Mouse (Mus musculus) c-Kit-positive CD71-positive TER-119-negative erythroid progenitor cells, embryonic 14.5 days (primary cell): ENCODE results near the gene Filip1l.
"Not testable (repeated sequence)": the region's sequence is repeated elsewhere in the genome, so short reads cannot be mapped to it uniquely, and the experiment has no call there.

ENCODE experiments used
- DNase-seq: peaks from one replicate; pipeline ENCODE4 v3.0.0-alpha.2; 2013; ENCODE audit warnings: low read depth

Filip1l gene

DNA sequence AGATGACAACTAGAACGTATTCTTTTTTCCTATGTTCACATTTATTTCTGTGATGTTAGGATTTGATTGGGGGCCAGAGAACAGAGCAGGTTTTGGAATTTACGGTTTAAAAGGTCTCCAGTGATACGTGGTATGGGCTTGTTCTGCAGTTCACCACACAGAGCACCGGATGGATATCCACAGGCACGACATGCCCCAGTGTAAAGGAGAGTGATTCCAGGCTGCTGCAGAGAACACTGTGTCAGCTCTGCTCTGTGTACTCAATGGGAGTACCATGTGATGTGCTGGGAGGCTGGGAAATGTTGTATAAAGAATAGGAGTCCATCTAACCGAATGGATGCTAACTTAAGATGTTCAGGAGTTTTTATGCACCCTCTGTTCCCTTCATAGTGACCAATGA is 1.0 kb downstream of the Filip1l start:
- no peak for DNase-seq

DNA sequence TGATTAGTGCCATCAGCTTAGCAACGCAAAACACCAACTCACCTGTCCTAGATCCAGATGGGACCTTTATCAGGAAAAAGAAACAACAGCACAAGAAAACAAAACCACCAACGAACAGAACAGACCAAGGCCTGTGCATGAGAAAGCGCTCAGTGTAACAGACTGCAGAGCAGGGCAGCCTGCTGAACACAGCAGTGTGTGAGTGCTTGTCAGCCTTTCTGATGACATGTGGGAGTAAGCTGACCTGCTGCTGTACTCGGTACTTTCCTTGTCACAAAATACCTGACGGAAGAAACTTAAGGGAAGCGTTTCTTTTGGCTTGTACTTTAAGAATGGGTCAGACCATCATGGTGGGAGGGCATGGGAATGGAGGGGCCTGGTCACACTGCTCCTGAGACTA is 3.6 kb downstream of the Filip1l start:
- no peak for DNase-seq

GRCm38 (mm10) chr16:57357011-57357410 is 4.1 kb downstream of the Filip1l start:
- no peak for DNase-seq

DNA sequence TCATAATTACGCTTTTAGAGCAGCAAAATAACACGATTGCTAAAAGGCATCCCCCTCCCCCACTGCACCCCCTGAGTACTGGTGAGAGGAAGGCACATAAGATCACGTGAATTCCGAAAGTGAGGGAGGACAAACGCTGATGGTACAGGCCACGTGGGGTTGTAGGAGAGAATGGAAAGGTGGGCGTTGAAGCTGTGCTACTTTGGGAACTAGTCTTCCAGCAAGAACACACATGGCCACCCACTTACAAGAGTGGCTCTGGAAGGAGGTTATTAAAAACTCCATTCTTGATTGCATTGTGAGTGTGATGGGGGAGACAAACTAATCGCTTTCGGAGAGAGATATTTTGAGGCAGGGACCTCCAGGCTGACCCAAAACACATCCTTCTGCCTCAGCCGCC is 6.4 kb downstream of the Filip1l start:
- no peak for DNase-seq

GRCm38 (mm10) chr16:57360785-57361184 is 7.9 kb downstream of the Filip1l start:
- DNase-seq = no peak

- no peak for DNase-seq
Measured at GRCm38 (mm10) chr16:57362679-57363401, 9.9 kb downstream of the Filip1l start.

DNA sequence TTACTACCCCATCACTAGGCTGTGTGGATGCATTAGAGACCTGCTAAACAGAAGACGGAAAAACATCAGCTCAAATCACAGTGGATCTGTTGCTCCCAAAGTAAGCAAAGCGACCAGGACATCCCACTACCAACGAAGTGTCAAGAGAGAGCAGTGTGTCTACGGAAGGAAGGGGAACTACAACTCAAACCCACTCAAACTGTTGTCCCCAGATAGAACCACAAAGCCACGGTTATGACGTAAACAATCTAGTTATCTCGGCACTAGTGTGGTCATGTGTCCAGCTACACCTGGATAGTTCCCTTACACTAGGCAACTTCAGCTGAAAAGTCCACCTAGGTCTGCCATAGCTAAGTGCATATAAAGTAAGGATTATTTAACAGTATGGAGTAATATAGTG is 11.6 kb downstream of the Filip1l start:
- DNase-seq = no peak

DNA sequence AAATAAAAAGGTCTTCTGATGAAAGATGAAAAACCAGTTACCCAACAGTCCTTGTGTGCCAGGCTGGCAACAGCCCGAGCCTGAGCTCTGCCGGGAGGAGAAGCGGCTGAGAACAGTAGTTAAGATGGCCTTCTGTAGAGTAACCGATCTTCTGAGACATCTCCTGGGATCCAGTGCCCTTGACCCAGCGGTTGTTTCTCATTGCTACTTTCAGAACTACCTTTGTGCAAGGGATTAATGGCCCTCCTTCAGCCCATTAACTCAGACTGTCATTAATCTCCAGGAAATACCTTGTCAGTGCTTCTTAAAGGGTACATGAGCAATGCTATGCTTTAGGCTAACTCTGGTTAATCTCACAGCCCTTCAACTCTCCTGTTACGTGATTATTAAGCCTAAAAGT is 13.2 kb downstream of the Filip1l start:
- no peak for DNase-seq

GRCm38 (mm10) chr16:57366941-57367694 is 14.2 kb downstream of the Filip1l start:
- DNase-seq = no peak

DNA sequence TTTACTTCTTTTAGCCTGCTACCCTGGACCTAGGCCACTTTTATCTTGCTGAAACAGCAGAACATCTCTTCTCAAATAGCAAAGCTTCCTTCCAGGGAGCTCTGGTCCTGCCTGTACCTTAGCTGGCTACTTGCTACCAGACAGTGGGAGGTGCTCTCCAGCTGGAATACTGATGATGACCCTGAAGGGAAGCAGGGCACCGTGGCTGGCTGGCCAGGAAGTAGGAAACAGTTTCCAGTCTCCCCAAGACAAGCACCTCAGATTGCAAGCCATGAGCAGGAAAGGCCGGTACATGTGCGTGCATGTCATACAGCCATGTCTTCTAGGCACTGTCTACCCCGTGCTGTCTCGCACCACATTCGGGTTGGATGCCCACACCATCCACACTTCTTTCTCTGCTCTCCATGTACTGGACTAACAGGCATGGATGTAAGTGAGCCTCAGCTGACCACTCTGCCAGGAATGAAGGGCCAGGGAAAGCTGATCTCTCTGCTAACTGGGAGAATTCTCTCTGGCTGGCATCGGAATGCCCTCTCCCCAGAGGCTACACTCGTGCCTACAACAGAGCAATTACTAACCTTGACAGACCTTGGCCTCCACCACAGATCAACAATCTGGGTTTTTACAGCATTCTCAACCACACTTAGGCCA is 17.1 kb downstream of the Filip1l start:
- no peak for DNase-seq

GRCm38 (mm10) chr16:57372156-57372555 is 19.3 kb downstream of the Filip1l start:
- no peak for DNase-seq

- DNase-seq = no peak
Measured at GRCm38 (mm10) chr16:57375248-57375837, 22.4 kb downstream of the Filip1l start.

DNA sequence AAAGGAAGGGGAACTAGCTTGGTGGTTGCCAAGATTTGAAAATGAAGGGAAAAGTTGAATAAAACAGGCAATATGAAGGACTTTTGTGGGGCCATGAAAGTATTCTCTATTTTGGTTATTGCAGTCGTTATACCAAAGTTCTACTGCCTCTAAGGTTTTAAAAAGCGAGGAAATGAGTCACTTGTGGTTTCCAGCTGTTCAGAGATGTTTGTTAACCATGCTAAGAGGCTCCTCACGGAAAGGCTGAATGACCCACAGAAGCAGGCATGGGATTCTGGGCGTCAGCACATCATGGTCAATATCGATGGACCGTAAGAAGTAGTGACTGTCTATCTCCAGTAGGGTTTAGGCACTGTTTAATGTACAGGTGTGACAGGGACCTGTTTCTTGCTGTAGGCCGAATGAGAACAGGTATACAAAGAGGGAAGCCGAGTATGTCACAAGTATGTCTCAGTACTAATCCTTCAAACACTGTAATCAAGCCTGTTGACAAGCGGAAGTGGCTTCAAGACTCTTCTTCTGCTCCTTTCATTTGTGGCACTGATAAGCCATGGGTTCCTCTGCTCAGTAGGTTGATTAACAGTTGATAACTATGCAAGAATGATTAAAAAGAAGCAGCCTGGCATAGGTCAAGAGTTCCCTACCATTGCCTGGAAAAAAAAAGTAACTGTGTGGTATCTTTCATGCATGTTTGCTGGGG is 25.9 kb downstream of the Filip1l start:
- no peak for DNase-seq

- DNase-seq = no peak
Measured at GRCm38 (mm10) chr16:57383266-57383971, 30.5 kb downstream of the Filip1l start.

DNA sequence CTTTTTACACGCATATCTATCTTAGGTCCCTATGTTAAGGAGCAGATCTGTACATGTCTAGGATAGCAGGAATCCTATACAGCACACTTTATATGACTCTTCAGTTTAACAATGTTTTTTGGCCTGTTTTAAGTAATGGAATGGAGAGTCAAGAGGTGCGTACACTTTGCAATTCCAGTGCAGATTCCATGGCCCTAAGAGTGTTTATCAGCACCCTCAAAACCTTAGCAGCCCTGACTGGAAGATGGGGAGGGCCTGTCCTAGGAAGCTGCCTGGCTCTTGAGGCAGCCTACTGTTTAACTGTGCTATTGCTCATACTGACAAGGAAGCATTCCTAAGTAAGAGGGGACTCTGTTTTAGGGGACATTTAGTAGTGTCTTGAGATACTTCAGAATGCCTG is 31.4 kb downstream of the Filip1l start:
- DNase-seq = no peak

GRCm38 (mm10) chr16:57389566-57390251 is 36.8 kb downstream of the Filip1l start:
- DNase-seq = no peak

DNA sequence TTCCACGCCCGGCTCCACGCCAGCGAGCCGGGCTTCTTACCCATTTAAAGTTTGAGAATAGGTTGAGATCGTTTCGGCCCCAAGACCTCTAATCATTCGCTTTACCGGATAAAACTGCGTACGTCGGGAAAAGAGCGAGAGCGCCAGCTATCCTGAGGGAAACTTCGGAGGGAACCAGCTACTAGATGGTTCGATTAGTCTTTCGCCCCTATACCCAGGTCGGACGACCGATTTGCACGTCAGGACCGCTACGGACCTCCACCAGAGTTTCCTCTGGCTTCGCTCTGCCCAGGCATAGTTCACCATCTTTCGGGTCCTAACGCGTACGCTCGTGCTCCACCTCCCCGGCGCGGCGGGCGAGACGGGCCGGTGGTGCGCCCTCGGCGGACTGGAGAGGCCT is 38.3 kb downstream of the Filip1l start:
- DNase-seq = not testable (repeated sequence)

DNA sequence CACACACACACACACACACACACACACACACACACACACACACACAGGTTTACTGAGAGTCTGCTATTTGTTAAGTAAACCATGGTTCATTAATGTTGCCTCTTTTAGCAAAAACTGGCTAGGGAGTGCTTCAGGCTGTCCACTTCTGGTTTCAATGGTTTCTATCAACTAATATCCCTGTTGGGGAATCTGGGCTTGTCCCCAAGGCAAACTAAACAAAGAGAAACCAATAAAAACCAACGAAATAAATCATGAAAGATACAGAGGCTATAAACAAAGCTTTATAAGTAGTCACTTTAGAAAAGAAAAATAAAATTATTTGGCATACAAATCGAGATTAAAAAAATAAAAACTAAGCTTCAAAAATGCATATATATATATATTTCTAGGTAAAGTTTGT is 39.6 kb downstream of the Filip1l start:
- DNase-seq = no peak

DNA sequence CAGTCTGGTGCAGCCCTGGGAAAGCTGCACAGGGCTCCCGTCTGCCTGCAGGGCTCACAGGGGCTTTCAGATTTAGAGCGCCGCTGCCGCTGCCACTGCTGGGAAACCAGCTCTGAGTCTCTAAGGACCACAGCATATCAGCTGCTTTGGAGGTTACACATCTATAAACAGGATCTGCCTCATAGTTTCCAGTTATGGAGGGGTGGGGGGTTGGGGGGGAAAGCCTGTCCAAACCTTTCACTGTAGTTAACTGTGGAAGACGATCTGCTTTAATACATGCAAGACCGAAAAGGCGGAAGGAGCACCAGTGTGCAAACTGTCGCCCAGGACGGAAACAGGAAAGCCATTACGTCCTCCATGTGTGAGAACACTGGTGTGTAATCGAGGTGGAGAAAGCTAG is 40.3 kb downstream of the Filip1l start:
- DNase-seq = no peak

DNA sequence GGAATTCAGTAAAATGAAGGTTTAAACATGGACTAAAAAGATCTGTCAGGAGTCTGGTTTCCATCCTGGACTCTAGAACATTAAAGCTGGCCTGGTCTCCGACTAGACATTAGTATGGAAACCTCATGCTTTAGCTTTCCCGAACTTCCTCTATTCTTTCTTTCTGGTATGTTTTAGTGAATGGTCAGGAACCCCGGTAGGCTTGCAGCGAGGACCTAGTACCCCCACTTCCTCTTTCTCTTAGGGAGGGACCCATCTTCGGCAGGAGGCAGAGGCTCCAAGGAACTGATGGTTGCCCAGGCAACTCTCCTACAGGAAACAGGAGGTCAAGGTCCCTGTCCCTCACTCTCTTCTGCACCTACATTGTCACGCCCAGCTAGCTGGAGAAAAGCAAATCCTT is 43.4 kb downstream of the Filip1l start:
- no peak for DNase-seq

GRCm38 (mm10) chr16:57397845-57398244 is 45.0 kb downstream of the Filip1l start:
- no peak for DNase-seq
